Mouse (Mus musculus) embryonic fibroblast, embryonic 13.5 days (primary cell): Measurements from ENCODE around the gene Cox4i1.

Experiments used
- CTCF ChIP-seq: IDR thresholded peaks from 2 replicates; pipeline ENCODE4 v1.5.1; 2011; ENCODE audit warnings: mild to moderate bottlenecking, control low read depth, low read length, moderate library complexity, borderline replicate concordance; ENCODE audit not compliant: insufficient read depth
- POLR2A ChIP-seq: IDR thresholded peaks from 2 replicates; pipeline ENCODE4 v1.6.1; 2011; ENCODE audit warnings: low read depth, mild to moderate bottlenecking, control low read depth, low read length, moderate library complexity

- no peak for TF ChIP-seq CTCF
- no peak for TF ChIP-seq POLR2A
These were observed 31.5 kb downstream of the Cox4i1 start for GRCm38 (mm10) chr8:120699565-120699964.
